ENCODE assay signal across 19 mouse cellular contexts in genomic region chr11:110967762-110968135, GRCm38 (mm10). TPM values are rescaled to one million over a fixed set of nuclear protein-coding genes. Genes with fewer than 3 reads are reported as not detected.
DNase-seq lines count a peak whose midpoint lies in the region; ATAC-seq and TF ChIP-seq lines count a peak whose summit lies in the region.
"Had no signal": no experiment of that assay in that cellular context is flagged by ENCODE, and none has a peak within 500 bp of the region (broad histone marks: within the 10 kb centered on the region; RNA-seq: fewer than 3 reads in every experiment).

Gene Kcnj16, plus strand, starts transcription at chr11:110968033.

- WGBS in embryonic facial prominence, embryonic 12.5 days: 69% methylated on average over 4 of the region's 4 CpGs
- WGBS in kidney, embryonic 15.5 days: 52% methylated on average over 4 of the region's 4 CpGs
- WGBS in hindbrain, embryonic 12.5 days: 75% methylated on average over 4 of the region's 4 CpGs

- H3K4me2 ChIP-seq in embryonic facial prominence, embryonic 12.5 days (replicated peaks): no peak within 1 kb of the TSS
- H3K4me2 ChIP-seq in kidney, embryonic 15.5 days: peak within 1 kb of the TSS; percentile 31
- no peak within 1 kb of the TSS for H3K4me2 ChIP-seq in hindbrain, embryonic 12.5 days (replicated peaks)
- H3K4me2 ChIP-seq: heart, embryonic 15.5 days; hindbrain, embryonic 13.5 days; limb, embryonic 12.5 days; lung, embryonic 14.5 days had no signal

- no peak within 1 kb of the TSS for H3K27ac ChIP-seq in cortical plate, adult 2 months (ENCODE audit: insufficient read depth, low read length)
- H3K27ac ChIP-seq in embryonic facial prominence, embryonic 12.5 days: 0 out of 2 replicates have a peak within 1 kb of the TSS, but pooled peaks have one; percentile 17
- peak within 1 kb of the TSS; percentile 86 for H3K27ac ChIP-seq in kidney, embryonic 15.5 days
- no peak within 1 kb of the TSS for H3K27ac ChIP-seq in hindbrain, embryonic 12.5 days
- H3K27ac ChIP-seq: heart, embryonic 15.5 days; hindbrain, embryonic 13.5 days; limb, embryonic 12.5 days had no signal

- no peak within 1 kb of the TSS for H3K4me3 ChIP-seq in cortical plate, adult 2 months (ENCODE audit: insufficient read depth, low read length)
- no peak within 1 kb of the TSS for H3K4me3 ChIP-seq in embryonic facial prominence, embryonic 12.5 days
- H3K4me3 ChIP-seq in kidney, embryonic 15.5 days (replicated peaks): peak within 1 kb of the TSS; percentile 26
- H3K4me3 ChIP-seq in hindbrain, embryonic 12.5 days: no peak within 1 kb of the TSS
- H3K4me3 ChIP-seq: heart, embryonic 15.5 days; hindbrain, embryonic 13.5 days; limb, embryonic 12.5 days; myocyte had no signal

- DNase-seq in layer of hippocampus, postnatal 36 days: no peak
- DNase-seq in cerebellum, adult 8-10 months: no peak
- DNase-seq: adrenal gland, postnatal 10 days; embryo, embryonic 11 days; lung, embryonic 14.5 days; right cerebral cortex, postnatal 25 days; thymus, adult 2 months had no signal

- no peaks in the 10 kb centered on the region for H3K4me1 ChIP-seq in cortical plate, adult 2 months (ENCODE audit: control insufficient read depth, insufficient read depth, low read length)
- no peaks in the 10 kb centered on the region for H3K4me1 ChIP-seq in embryonic facial prominence, embryonic 12.5 days
- peaks cover 18% of the 10 kb centered on the region for H3K4me1 ChIP-seq in kidney, embryonic 15.5 days
- H3K4me1 ChIP-seq in hindbrain, embryonic 12.5 days: no peaks in the 10 kb centered on the region
- H3K4me1 ChIP-seq: heart, embryonic 15.5 days; hindbrain, embryonic 13.5 days; limb, embryonic 12.5 days had no signal

- H3K36me3 ChIP-seq in embryonic facial prominence, embryonic 12.5 days: no peaks in the 10 kb centered on the region
- H3K36me3 ChIP-seq in kidney, embryonic 15.5 days: no peaks in the 10 kb centered on the region
- H3K36me3 ChIP-seq in hindbrain, embryonic 12.5 days: no peaks in the 10 kb centered on the region
- H3K36me3 ChIP-seq: heart, embryonic 15.5 days; hindbrain, embryonic 13.5 days; limb, embryonic 12.5 days had no signal

- H3K27me3 ChIP-seq in embryonic facial prominence, embryonic 12.5 days: no peaks in the 10 kb centered on the region
- H3K27me3 ChIP-seq in kidney, embryonic 15.5 days: no peaks in the 10 kb centered on the region
- no peaks in the 10 kb centered on the region for H3K27me3 ChIP-seq in hindbrain, embryonic 12.5 days
- H3K27me3 ChIP-seq: CH12.LX; heart, embryonic 15.5 days; hindbrain, embryonic 13.5 days; limb, embryonic 12.5 days had no signal

- no peaks in the 10 kb centered on the region for H3K9me3 ChIP-seq in embryonic facial prominence, embryonic 12.5 days
- no peaks in the 10 kb centered on the region for H3K9me3 ChIP-seq in kidney, embryonic 15.5 days (replicated peaks)
- H3K9me3 ChIP-seq in hindbrain, embryonic 12.5 days (replicated peaks): no peaks in the 10 kb centered on the region
- H3K9me3 ChIP-seq: heart, embryonic 15.5 days; hindbrain, embryonic 13.5 days; limb, embryonic 12.5 days had no signal

- H3K9ac ChIP-seq in embryonic facial prominence, embryonic 12.5 days: no peak within 1 kb of the TSS
- H3K9ac ChIP-seq in kidney, embryonic 15.5 days: no peak within 1 kb of the TSS
- no peak within 1 kb of the TSS for H3K9ac ChIP-seq in hindbrain, embryonic 12.5 days
- H3K9ac ChIP-seq: heart, embryonic 15.5 days; hindbrain, embryonic 13.5 days; limb, embryonic 12.5 days; lung, embryonic 14.5 days had no signal

- TF ChIP-seq POLR2A in cortical plate, adult 2 months (IDR thresholded peaks at IDR 0.05; ENCODE audit: extremely low read depth, insufficient read depth, low read length): no peak

- ATAC-seq in embryonic facial prominence, embryonic 12.5 days (ENCODE audit: insufficient number of reproducible peaks, insufficient read depth, low FRiP score, low TSS enrichment): no peak
- ATAC-seq in kidney, embryonic 15.5 days (replicated peaks; ENCODE audit: low FRiP score): peak; percentile 94
- ATAC-seq in monocyte, adult 5-6 weeks (replicated peaks; ENCODE audit: insufficient number of reproducible peaks, low FRiP score, low TSS enrichment, poor library complexity, severe bottlenecking): no peak
- no peak for ATAC-seq in hindbrain, embryonic 12.5 days (ENCODE audit: low FRiP score)

- TF ChIP-seq CTCF in cortical plate, adult 2 months (IDR thresholded peaks at IDR 0.05; ENCODE audit: extremely low read depth, insufficient read depth, low read length): no peak

RNA-seq across cellular contexts. Expression of gene Kcnj16, which starts in this region (rescaled TPM):
- 16.8 and 17.0 TPM in 2 replicates for polyA plus RNA-seq in cortical plate, adult 2 months (2012; rRNA removed)
- 0.06 and 0.18 TPM in 2 replicates for polyA plus RNA-seq in embryonic facial prominence, embryonic 12.5 days (2016; fragmentation: Nextera tagmentation; extraction: Ambion mirVana)
- 8.7 and 9.5 TPM in 2 replicates for polyA plus RNA-seq in kidney, embryonic 15.5 days (2015; fragmentation: Nextera tagmentation; extraction: Ambion mirVana)
- 10 to 100 TPM; 19.6 to 20.7 TPM for total RNA-seq in layer of hippocampus, postnatal 36 days (2021)
- 0.75 TPM in 1 of 3 replicates, not detected in the others for total RNA-seq in monocyte, adult 5-6 weeks (2017)
- polyA plus RNA-seq in hindbrain, embryonic 12.5 days (2016; fragmentation: Nextera tagmentation; extraction: Ambion mirVana): 0.35 and 0.38 TPM in 2 replicates
- total RNA-seq: CH12.LX; granulocyte monocyte progenitor cell, adult 5-6 weeks; megakaryocyte, adult 5-6 weeks had no signal
- polyA plus RNA-seq: heart, embryonic 15.5 days; limb, embryonic 12.5 days; lung, embryonic 14.5 days had no signal

Comparison
In these comparisons a context has a peak if more than half of its experiments do, and no peak if none do; other contexts are left out.
1. RNA of gene Kcnj16 (total RNA-seq): 19.6 to 20.7 TPM in layer of hippocampus, postnatal 36 days; 0.75 TPM in monocyte, adult 5-6 weeks; every median in the first group is over 10 times any median in the second.
2. H3K27ac ChIP-seq: peak in embryonic facial prominence, embryonic 12.5 days (single experiment) and kidney, embryonic 15.5 days (single experiment); none in cortical plate, adult 2 months (single experiment) and hindbrain, embryonic 12.5 days (single experiment).